Mouse (Mus musculus) forebrain, postnatal 0 days (tissue): ENCODE measurements around the gene Spty2d1. TPM values are rescaled to one million over a fixed set of nuclear protein-coding genes. Genes with fewer than 3 reads are reported as not detected.

ENCODE experiments used
- ATAC-seq: fragments of 200-750 bp; cut with Nextera tagmentation; 2 replicates; pipeline ENCODE4 v1.8.0; 2017; ENCODE audit warnings: mild to moderate bottlenecking, moderate library complexity
- DNase-seq: peaks from one replicate; pipeline ENCODE4 v3.0.0-alpha.2; 2015
- H3K27ac ChIP-seq: fragments of 300-500 bp; sonication (generic); 2 replicates; pipeline ENCODE4 v1.5.1; 2014; ENCODE audit warnings: low read depth, mild to moderate bottlenecking, antibody characterized with exemption, low read length, moderate library complexity, mixed read lengths
- H3K27me3 ChIP-seq: fragments of 300-500 bp; sonication (generic); 2 replicates; pipeline ENCODE4 v1.6.1; 2014; ENCODE audit warnings: mild to moderate bottlenecking, low read length, mixed read lengths; ENCODE audit not compliant: insufficient read depth
- H3K36me3 ChIP-seq: fragments of 300-500 bp; sonication (generic); 2 replicates; pipeline ENCODE4 v1.6.1; 2014; ENCODE audit warnings: mild to moderate bottlenecking, moderate library complexity; ENCODE audit not compliant: insufficient read depth
- H3K4me1 ChIP-seq: fragments of 300-500 bp; sonication (generic); 2 replicates; pipeline ENCODE4 v1.6.1; 2014; ENCODE audit warnings: antibody characterized with exemption; ENCODE audit not compliant: insufficient read depth
- H3K4me2 ChIP-seq: fragments of 300-500 bp; sonication (generic); 2 replicates; pipeline ENCODE4 v1.6.1; 2014; ENCODE audit warnings: low read depth, mild to moderate bottlenecking, moderate library complexity
- H3K4me3 ChIP-seq: fragments of 300-500 bp; sonication (generic); 2 replicates; pipeline ENCODE4 v1.5.1; 2014; ENCODE audit warnings: low read depth, low read length, mixed read lengths
- H3K9ac ChIP-seq: fragments of 300-500 bp; sonication (generic); 2 replicates; pipeline ENCODE4 v1.6.1; 2014; ENCODE audit warnings: mild to moderate bottlenecking
- H3K9me3 ChIP-seq: fragments of 300-500 bp; sonication (generic); 2 replicates; pipeline ENCODE4 v1.6.1; 2016; ENCODE audit warnings: low read length
- CTCF ChIP-seq: sonication (generic); IDR thresholded peaks from 2 replicates; pipeline ENCODE4 v1.5.1; 2016; ENCODE audit warnings: antibody characterized with exemption, control low read depth, low read depth
- WGBS: fragments of 180-500 bp; shearing (Covaris S2); extraction: QIAGEN DNeasy Blood & Tissue Kit; methylation state at CpG from one replicate; pipeline ENCODE4 v1.1.7; 2014; 5-methylcytosine and 5-hydroxymethylcytosine counted together
- polyA plus RNA-seq: library from polyadenylated mRNA; unstranded; fragments of >200 nt; fragmentation: Nextera tagmentation; extraction: Ambion mirVana; gene quantifications from 2 replicates; pipeline ENCODE4 v1.2.1, GENCODE M21; 2015
- total RNA-seq: library from RNA; depleted of rRNA; stranded (reverse); fragments of >200 nt; gene quantifications from 2 replicates; pipeline ENCODE4 v1.2.3, GENCODE M21; 2014

The Spty2d1 gene
- total and polyA plus RNA-seq, 2 experiments from 2014 or later, result 5.0 to 10.9 TPM

GRCm38 (mm10) chr7:47022482-47022881, 14.3 kb upstream of the Spty2d1 start:
- H3K27me3 ChIP-seq, result no peaks in the 10 kb centered on the region
- no peak overlapping the region for H3K27ac ChIP-seq
- no peak for TF ChIP-seq CTCF
- H3K36me3 ChIP-seq, result no peaks in the 10 kb centered on the region
- 77% methylated on average over 8 of the region's 8 CpGs for WGBS
- H3K4me2 ChIP-seq, result no peak overlapping the region
- ATAC-seq (no peak), DNase-seq (no peak)
- H3K9ac ChIP-seq, result no peak overlapping the region
- H3K4me1 ChIP-seq, result no peaks in the 10 kb centered on the region
- H3K4me3 ChIP-seq, result no peak overlapping the region
- no peaks in the 10 kb centered on the region for H3K9me3 ChIP-seq

- H3K4me2 ChIP-seq, result no peak overlapping the region
- no peak for DNase-seq
- no peaks in the 10 kb centered on the region for H3K9me3 ChIP-seq
- no peak overlapping the region for H3K9ac ChIP-seq
- H3K4me3 ChIP-seq, result no peak overlapping the region
- H3K4me1 ChIP-seq, result no peaks in the 10 kb centered on the region
- no peak for ATAC-seq
- 12% methylated on average over 8 of the region's 8 CpGs for WGBS
- no peaks in the 10 kb centered on the region for H3K27me3 ChIP-seq
- H3K36me3 ChIP-seq, result no peaks in the 10 kb centered on the region
- H3K27ac ChIP-seq, result no peak overlapping the region
- TF ChIP-seq CTCF, result no peak
Observed at GRCm38 (mm10) chr7:47020956-47021355, 12.7 kb upstream of the Spty2d1 start.

GRCm38 (mm10) chr7:47019641-47020040, 11.4 kb upstream of the Spty2d1 start:
- Histone ChIP-seq H3K9me3 (no peaks in the 10 kb centered on the region), H3K4me2 (no peak overlapping the region), H3K9ac (no peak overlapping the region), H3K27ac (no peak overlapping the region), H3K4me1 (no peaks in the 10 kb centered on the region), H3K4me3 (no peak overlapping the region), H3K36me3 (no peaks in the 10 kb centered on the region), H3K27me3 (no peaks in the 10 kb centered on the region)
- TF ChIP-seq CTCF, result no peak
- DNase-seq, result no peak
- ATAC-seq, result no peak
- WGBS, result 52% methylated on average over 5 of the region's 5 CpGs

- ATAC-seq (no peak), DNase-seq (no peak)
- H3K9ac ChIP-seq, result no peak overlapping the region
- no peak overlapping the region for H3K4me2 ChIP-seq
- no peak overlapping the region for H3K27ac ChIP-seq
- H3K27me3 ChIP-seq, result no peaks in the 10 kb centered on the region
- H3K9me3 ChIP-seq, result no peaks in the 10 kb centered on the region
- TF ChIP-seq CTCF, result no peak
- H3K4me3 ChIP-seq, result no peak overlapping the region
- H3K36me3 ChIP-seq, result no peaks in the 10 kb centered on the region
- H3K4me1 ChIP-seq, result no peaks in the 10 kb centered on the region
- 79% methylated on average over 7 of the region's 7 CpGs for WGBS
Observed at GRCm38 (mm10) chr7:47017146-47017545, 8.9 kb upstream of the Spty2d1 start.

GRCm38 (mm10) chr7:47016602-47017001, 8.4 kb upstream of the Spty2d1 start:
- DNase-seq (no peak), ATAC-seq (no peak)
- no peak for TF ChIP-seq CTCF
- WGBS, result 78% methylated on average over 3 of the region's 3 CpGs
- Histone ChIP-seq H3K36me3 (no peaks in the 10 kb centered on the region), H3K4me3 (no peak overlapping the region), H3K9me3 (no peaks in the 10 kb centered on the region), H3K4me1 (no peaks in the 10 kb centered on the region), H3K9ac (no peak overlapping the region), H3K4me2 (no peak overlapping the region), H3K27ac (no peak overlapping the region), H3K27me3 (no peaks in the 10 kb centered on the region)

GRCm38 (mm10) chr7:47015390-47016065, 7.3 kb upstream of the Spty2d1 start:
- peak overlapping the region; percentile 25; the same call in 1 of the 2 replicates for H3K4me3 ChIP-seq
- H3K27ac ChIP-seq, result no peak overlapping the region

GRCm38 (mm10) chr7:47014564-47015389, 6.6 kb upstream of the Spty2d1 start:
- 62% methylated on average over 11 of the region's 11 CpGs for WGBS

More at GRCm38 (mm10) chr7:47015390-47016065, 7.3 kb upstream of the Spty2d1 start:
- Histone ChIP-seq H3K27me3 (no peaks in the 10 kb centered on the region), H3K36me3 (no peaks in the 10 kb centered on the region), H3K4me2 (peak overlapping the region; percentile 47), H3K9ac (no peak overlapping the region), H3K9me3 (no peaks in the 10 kb centered on the region), H3K4me1 (no peaks in the 10 kb centered on the region)
- DNase-seq (peak; percentile 78), ATAC-seq (peak; percentile 91)
- peak; percentile 73 for TF ChIP-seq CTCF
- 6% methylated on average over 6 of the region's 6 CpGs for WGBS

More at GRCm38 (mm10) chr7:47014564-47015389, 6.6 kb upstream of the Spty2d1 start:
- no peak for TF ChIP-seq CTCF
- Histone ChIP-seq H3K4me3 (no peak overlapping the region), H3K4me1 (no peaks in the 10 kb centered on the region), H3K36me3 (no peaks in the 10 kb centered on the region), H3K27ac (no peak overlapping the region), H3K9me3 (no peaks in the 10 kb centered on the region), H3K27me3 (no peaks in the 10 kb centered on the region), H3K4me2 (no peak overlapping the region), H3K9ac (no peak overlapping the region)
- DNase-seq, result no peak
- no peak for ATAC-seq
